Mouse (Mus musculus): ENCODE results near the gene Kctd15.

Kctd15 gene

DNA sequence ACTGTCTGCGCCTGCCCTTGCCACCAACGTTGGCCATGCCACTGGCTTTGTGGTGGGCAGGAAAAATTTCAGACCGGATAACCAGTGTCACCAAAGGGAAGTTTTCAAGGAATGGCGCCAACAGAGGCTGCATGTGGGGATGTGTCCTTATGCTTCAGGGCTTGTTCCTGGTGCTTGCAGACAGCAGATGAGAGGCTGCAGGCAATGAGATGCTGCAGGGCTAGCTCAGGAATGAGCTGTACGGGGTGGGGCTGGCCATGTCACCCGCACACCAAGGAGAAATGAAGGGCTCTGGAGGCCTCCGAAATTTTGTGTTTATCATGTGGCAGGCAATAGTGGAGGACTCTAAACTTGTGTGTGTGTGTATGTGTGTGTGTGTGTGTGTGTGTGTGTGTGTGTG is 6.6 kb upstream of the Kctd15 start:
- no peak for DNase-seq (ENCODE audit: low spot score)

DNA sequence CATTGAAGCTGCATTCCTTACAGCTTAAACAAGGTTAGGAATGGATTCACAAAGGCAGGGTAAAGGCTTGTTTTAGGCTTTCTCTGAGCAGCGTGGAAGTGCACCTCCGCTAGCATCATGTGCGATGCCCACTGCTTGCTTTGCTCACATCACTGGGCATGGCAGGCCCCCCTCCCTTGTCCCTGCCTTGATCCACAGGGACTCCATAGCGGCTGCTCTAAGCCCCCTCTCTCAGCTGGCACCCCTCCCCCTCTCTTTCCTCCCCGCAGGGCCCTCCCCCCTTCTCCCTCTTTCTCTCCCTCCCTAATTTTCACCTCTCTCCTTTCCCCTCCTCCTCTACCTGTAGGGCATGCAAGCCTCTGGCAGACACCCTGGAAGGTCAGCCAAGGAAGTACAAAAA is 5.7 kb upstream of the Kctd15 start:
- no peak for DNase-seq (ENCODE audit: low spot score)

DNA sequence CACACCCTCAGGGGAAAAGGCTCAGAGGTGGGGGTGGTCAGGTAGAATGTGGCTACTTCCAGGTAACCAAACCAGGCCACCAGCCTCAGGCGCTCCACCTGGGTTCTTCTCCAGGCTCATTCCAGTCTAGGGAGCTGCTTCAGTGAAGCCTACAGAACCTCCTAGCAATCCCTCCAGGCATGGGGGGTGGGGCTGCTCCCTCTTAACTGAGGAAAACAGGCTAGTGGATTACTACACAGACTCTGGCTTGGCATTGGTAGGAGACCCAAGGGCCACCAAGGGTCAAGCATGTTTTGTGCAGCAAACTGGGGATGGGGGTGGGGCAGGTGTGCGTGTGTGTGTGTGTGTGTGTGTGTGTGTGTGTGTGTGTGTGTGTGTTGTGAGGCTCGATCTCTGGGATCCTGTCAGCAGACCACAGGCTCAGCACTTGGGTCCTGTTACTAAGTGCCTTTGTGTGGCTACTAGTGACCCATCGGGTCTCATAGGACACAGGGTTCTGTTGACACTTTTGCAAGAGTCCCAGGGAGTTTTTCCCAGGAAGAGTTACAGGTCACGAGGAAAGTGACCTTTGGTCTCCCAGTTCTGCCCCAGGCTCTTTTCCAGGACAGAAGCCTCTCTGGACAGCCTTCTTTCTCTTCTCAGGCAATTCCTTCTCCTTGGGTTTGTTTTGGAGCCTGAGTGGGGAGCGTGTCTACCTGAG is 3.0 kb upstream of the Kctd15 start:
- DNase-seq (ENCODE audit: low spot score) = no peak

- DNase-seq (ENCODE audit: low spot score) = peak; percentile 95
These were observed 1.3 kb downstream of the Kctd15 start for GRCm38 (mm10) chr7:34655086-34655839.

GRCm38 (mm10) chr7:34654441-34655085 is 2.0 kb downstream of the Kctd15 start:
- DNase-seq (ENCODE audit: low spot score) = peak; percentile 55

DNA sequence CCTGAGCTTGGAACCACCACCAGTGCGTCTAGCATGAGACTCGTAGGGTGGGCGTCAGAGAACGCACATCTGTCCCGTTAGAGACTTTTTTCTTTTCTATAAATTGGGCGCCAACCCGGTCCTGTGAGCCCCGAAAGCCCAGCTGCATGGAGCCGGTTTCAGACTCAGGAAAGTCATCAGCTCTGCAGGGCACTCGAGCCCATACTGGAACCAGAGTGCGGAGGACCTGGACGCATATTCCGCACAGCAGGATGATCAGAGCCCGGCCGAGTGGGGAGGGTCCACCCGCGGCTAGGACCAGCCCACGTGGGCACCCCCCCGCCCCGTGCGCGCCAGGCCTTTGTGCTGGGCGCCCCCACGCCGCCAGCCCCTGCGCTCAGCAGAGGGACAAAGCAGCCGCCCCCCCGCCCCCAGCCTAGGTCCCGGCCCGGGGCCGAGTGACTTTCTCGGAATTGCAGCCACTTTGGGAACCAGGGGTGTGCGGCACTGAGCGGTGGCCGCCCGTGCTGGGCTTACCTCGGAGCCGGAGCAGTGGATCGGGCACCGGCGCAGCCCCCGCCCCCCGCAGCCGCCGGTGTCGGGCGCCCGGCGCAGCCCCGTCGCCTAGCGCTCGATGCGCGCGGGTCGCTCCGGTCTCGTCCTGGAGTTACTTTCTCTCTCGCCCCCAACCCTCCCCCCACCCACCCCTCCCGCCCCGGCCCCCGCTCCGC is 2.6 kb downstream of the Kctd15 start:
- DNase-seq (ENCODE audit: low spot score) = no peak

GRCm38 (mm10) chr7:34652751-34653502 is 3.6 kb downstream of the Kctd15 start:
- DNase-seq (ENCODE audit: low spot score) = peak; percentile 49

DNA sequence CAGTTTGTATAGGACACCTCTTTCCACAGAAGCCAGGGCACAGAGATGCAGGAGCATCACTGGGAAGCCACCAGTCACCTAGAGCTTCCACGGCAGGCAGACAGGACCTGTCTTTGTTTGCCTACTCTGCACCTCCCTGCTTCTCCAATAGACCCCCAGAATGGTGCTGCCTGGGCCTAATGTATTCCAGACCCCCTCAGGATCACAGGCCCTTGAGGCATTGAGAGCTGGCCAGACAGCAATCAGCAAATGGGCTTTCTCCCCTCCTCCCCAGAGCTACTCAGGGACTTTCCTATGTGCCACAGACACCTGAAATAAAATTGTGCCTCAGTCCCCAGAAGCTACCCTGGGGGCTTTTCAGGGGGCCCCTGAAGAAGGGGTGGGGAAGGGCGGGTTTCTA is 5.2 kb downstream of the Kctd15 start:
- no peak for DNase-seq (ENCODE audit: low spot score)

GRCm38 (mm10) chr7:34647052-34647451 is 9.5 kb downstream of the Kctd15 start:
- peak; percentile 80 for DNase-seq (ENCODE audit: low spot score)

DNA sequence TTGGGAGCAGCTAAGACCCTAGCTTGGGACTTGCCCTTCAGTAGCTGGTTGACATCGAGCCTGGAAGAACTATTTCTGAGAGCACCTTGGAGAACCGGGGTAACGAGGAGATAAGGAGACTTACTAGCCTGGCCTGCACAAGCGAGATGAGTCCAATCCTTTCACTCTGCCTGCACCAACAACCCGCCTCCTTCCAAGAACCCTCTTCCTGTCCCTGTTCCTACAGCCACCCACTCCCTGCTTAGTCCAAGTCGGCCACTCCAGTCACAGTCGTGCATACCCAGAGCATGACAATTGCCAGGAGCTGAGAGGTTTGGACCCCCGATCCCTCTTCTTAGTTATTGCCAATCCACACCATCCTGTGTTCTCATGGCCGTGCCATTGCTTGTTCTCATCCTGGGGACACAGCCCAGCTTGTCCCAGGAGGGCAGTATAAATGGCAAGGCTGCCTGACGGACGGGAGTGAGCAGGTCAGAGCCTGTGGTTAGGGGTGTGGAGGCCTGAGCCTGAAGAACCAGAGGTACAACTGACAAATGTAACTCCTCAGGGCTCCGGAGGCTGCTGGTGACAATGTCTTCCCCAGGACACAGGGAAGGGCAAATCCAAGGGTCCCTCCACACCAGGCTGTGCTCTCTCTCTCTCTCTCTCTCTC is 10.3 kb downstream of the Kctd15 start:
- DNase-seq (ENCODE audit: low spot score) = peak; percentile 35

DNA sequence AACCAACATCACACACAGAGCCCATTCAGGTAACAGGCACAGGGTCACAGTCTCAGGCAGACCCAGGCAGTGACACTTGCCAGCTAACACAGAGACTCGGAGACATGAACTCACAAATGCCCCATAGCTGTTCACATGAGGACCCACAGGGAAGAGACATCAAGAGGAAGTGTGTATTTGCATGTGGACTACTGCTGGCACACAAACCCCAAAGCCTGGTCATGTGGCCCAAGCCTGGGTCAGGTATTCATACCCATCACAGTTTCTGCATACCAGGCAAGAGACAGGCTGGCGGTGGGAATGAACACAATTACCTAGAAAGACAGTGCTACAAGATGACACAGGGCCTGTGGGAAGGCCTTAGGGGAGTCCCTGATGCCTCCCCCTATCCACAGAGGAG is 10.9 kb downstream of the Kctd15 start:
- DNase-seq (ENCODE audit: low spot score) = no peak

- DNase-seq (ENCODE audit: low spot score) = no peak
These were observed 11.9 kb downstream of the Kctd15 start for GRCm38 (mm10) chr7:34644591-34644990.

DNA sequence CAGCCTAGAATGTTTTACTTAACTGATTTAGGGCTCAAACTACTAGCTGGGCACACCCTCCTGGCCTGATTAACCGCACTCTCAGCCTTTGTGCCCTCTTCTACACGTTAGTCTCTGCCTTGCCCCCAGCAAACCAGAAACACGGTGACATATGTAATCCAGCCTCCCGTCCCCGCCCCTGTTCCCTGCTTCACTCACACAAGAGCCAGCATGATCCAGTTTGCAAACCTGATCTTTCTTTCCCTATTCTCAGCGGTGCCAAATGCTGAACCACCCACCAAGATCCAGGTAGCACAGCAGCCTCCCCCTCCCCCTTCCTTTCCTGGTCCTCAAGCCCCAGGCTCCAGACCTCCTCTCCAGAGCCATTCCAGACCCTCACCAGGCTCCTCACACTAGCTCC is 13.2 kb downstream of the Kctd15 start:
- no peak for DNase-seq (ENCODE audit: low spot score)

DNA sequence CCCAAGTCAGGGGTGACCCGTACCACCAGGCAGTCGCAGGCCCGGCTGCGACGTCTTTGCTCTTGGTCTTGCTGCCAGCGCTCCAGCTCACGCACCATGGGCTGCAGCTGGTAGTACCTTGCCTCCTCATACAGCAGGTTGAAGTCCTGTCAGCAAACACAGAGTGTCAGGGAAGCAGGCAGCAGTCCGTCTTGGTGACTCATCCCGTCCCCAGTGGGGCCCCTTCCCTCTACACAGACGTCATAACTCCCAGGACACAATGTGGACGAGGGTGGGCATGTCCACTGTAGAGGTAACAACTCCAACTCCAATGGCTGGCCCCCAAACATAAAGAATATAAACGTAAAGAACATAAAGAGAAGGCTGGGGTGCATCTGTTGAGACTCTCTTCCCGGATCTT is 14.6 kb downstream of the Kctd15 start:
- no peak for DNase-seq (ENCODE audit: low spot score)

DNA sequence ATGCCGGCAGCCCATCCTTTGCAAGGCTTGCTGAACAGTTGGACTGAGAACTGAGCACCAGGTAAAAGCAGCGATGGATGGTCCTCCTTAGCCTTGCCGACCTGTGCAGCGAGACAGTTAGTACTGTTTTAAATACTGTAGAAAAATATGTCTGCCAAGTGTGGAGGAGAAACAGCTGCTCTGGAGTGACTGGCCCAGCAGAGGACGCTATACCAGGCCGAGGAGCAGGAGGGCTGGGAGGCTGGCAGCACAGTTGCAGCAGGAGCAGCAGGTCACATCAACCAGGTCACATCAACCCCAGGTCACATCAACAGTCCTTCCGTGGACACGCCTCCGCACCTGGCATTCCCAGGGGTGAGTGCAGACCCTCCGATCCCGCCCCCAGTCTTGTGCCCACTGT is 16.7 kb downstream of the Kctd15 start:
- no peak for DNase-seq (ENCODE audit: low spot score)

- no peak for DNase-seq (ENCODE audit: low spot score)
These were observed 19.9 kb downstream of the Kctd15 start for GRCm38 (mm10) chr7:34636661-34637060.

- DNase-seq (ENCODE audit: low spot score) = no peak
These were observed 23.4 kb downstream of the Kctd15 start for GRCm38 (mm10) chr7:34632966-34633742.

DNA sequence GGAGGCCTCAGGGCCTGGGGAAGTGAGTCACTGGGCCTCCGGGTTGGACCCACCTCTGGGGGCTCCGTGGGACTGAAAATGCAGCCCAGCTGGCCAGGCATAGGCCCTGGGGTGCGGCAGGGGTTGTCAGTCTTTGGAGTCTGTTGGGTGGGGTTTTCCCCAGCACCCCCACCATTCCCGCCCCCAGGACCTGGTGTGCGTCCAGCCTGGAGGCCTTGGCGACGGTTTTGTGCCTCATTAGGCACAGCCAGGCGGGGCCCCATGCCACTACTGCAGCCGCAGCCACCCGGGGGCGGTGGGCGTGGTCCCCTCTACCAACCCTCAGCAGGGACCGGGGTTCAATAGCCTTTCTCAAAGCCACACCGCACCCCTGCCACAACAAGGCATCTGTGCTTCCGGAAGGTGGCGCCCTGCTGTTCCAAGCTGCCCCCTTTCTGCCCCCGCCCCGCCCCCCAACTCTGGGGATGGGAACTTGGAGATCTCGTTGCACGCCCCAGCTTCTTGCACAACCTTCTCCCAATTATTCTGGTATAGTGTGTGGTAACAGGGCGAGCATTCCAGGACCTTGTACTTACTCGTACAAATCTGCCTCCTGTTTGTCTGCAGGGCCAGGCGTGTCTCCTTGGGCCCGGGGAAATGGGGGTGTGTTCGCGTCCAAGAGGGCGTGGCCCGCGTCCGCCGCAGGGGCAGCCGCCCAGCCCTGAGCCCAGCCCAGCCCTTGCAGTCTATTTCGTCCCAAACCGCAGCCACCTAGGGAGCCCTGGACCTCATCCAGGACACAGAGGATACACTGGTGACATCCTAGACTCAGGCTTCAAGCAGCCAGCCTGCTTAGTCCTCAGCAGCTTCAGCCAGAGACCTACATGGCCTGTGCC is 26.1 kb downstream of the Kctd15 start:
- DNase-seq (ENCODE audit: low spot score) = peak; percentile 88

DNA sequence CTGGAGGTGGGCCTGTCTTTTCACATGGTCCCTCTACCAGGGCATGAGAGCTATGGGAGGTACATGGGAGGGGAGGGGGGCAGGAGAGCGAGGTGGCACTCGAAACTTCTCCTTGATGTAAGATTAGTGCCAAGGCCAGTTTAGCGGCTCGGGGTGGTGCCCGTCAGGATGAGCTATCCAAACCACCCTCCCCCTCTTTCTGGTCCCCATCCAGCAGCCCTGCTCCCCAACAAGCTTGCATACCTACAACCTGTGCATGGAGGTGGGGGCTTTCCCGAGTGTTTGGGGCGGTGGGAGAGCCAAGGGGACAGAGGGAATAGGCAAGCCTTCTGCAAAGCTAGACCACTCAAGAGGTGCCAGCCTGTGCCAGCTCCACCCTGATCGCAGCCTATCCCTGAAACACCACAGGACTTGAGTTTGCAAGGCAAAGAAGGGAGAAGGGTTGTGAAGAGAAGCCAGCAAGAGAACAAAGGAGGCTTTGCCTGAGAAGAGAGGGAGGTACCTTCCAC is 26.8 kb downstream of the Kctd15 start:
- no peak for DNase-seq (ENCODE audit: low spot score)
